Mouse (Mus musculus) G1E (cell line): Measurements from ENCODE around the gene Olfr1012.

Experiments used
- CTCF ChIP-seq: IDR thresholded peaks from 2 replicates; pipeline ENCODE4 v1.5.1; 2012; ENCODE audit warnings: low read depth, low read length, inconsistent platforms, mixed read lengths
- GATA1 ChIP-seq: IDR thresholded peaks from 2 replicates; pipeline ENCODE4 v1.6.1; 2012; ENCODE audit warnings: borderline replicate concordance, low read length, inconsistent platforms, mixed read lengths

DNA sequence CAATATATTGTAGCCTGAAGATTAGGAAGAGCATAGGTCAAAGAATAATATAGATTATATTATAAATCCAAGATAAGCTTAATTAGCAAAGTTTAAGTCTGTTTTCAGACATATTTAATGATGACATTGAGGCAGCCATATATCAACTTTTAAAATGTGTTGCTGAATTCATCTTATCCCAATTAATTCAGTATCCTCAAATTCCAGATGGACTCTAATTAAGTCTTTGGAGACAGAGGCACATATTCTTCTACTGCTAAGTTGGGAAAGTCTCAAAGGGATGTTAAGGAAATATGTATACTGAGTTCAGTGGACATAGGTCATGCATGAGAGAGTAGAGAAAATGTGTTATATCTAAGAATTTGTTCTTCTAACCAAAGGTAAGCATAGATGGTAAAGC is 19.2 kb upstream of the Olfr1012 start, which contains the start of gene Olfr1015:
- TF ChIP-seq CTCF, result no peak
- TF ChIP-seq GATA1, result no peak
